Mouse (Mus musculus): ENCODE measurements around the gene Apol8.
A peak's percentile ranks its signal among the peaks of the same experiment; 100 is the strongest.
"Not testable (repeated sequence)": the region's sequence is repeated elsewhere in the genome, so short reads cannot be mapped to it uniquely, and the experiment has no call there.

DNA sequence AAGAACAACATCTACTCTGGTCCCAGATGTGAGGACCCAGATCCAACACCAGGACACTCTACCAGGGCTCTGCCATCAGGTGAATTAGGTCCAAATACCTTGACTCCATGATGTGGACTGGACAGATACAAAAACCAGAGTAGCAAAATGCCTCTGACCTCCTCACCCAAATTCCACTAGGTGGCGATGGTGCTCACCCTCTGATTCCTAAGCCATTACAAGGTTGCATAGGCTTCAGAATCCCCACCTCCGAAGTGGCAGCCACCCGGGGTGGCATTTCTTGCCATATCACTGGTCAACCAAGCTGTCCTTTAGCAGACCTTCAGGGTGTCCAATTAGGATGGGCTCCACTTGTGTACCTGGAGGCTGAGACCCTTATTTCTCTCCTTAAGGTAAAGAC is 29.7 kb downstream of the Apol8 start:
- peak; percentile 41 for TF ChIP-seq CTCF (IDR thresholded peaks at IDR 0.05; ENCODE audit: low read depth)
- not testable (repeated sequence) for TF ChIP-seq EP300 (IDR thresholded peaks at IDR 0.05; ENCODE audit: low read depth)
